Mouse (Mus musculus): ENCODE measurements around the gene Lst1.

DNA sequence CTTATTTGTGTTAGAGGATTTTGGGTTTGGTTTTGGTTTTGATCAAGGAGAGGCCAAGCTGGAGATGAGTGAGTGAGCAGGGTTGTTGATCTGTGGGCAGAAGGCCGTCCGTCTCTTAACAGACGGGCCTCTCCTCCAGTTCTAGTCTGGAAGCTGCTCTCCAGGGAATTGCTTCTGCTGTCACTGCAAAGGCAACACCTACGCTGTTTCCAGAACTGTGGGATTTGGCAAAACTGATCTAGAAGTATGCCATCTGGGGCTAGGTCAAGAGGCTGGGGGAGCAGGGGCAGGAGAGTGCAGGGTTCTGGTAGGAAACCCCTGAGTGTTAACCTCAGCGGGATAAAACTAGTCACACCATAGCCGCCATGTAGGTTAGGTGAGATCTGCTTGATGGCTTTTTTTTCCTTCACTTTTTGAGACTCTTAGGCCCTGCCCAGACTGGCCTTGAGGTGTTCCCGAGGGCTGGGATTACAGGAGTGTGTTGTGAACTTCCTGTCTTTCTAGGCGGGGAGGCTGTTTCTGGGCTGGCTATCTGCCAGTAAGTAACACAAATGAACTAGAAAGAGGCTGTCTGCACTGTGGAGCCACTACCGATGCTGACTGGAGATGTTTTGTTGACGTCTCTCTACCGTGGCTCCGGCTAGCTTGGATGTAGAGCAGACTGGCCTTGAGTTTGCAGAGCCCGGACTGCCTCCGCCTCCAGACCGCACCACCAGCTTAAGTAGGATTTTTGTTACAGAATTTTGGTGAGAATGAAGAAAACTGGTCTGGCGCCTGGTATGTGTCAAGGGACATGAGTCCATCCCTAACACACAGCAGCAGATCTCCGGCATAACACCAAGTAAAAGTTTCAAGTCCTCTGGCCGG, 45.1 kb upstream of the Lst1 start, which contains the start of gene Atp6v1g2:
- TF ChIP-seq CTCF (IDR thresholded peaks at IDR 0.05; ENCODE audit: low read depth, low read length), result no peak
- TF ChIP-seq POLR2A (IDR thresholded peaks at IDR 0.05; ENCODE audit: insufficient read depth, low read length), result no peak
- TF ChIP-seq EP300 (IDR thresholded peaks at IDR 0.05; ENCODE audit: insufficient read depth, low read depth, low read length), result no peak
